Mouse (Mus musculus) CH12.LX (cell line): ENCODE results near the gene Ccl17. TPM values are rescaled to one million over a fixed set of nuclear protein-coding genes. Genes with fewer than 3 reads are reported as not detected.

Experiments
- DNase-seq: peaks from one replicate; pipeline ENCODE4 v3.0.0-alpha.2; 2013; ENCODE audit errors: extremely low read depth
- H3K27ac ChIP-seq: 2 replicates; pipeline ENCODE4 v1.5.1; 2012; ENCODE audit warnings: low read depth, mild to moderate bottlenecking, control low read depth, moderate library complexity; ENCODE audit not compliant: insufficient read depth
- H3K27me3 ChIP-seq: replicated peaks from 2 replicates; pipeline ENCODE3; 2012; ENCODE audit warnings: inconsistent platforms
- H3K36me3 ChIP-seq, 2 experiments: replicated peaks in 1 of 2; 2 replicates each; pipeline versions ENCODE3 to v1.6.1; 2012; ENCODE audit warnings: inconsistent platforms in 1 of 2, low read length in 1 of 2, mild to moderate bottlenecking in 1 of 2, mixed read lengths in 1 of 2, moderate library complexity in 1 of 2; ENCODE audit not compliant: control insufficient read depth in 1 of 2, insufficient read depth in 1 of 2
- H3K4me1 ChIP-seq, 2 experiments: 2 replicates each; pipeline ENCODE4 v1.6.1; 2012; ENCODE audit warnings: inconsistent platforms in 1 of 2, moderate library complexity in 1 of 2; ENCODE audit not compliant: insufficient read depth in 2 of 2, control insufficient read depth in 1 of 2
- H3K4me2 ChIP-seq: 2 replicates; pipeline ENCODE4 v1.6.1; 2012; ENCODE audit warnings: low read depth, mild to moderate bottlenecking, control low read depth; ENCODE audit not compliant: poor library complexity, insufficient read depth, severe bottlenecking
- H3K4me3 ChIP-seq, 3 experiments: fragments of 150-350 bp in 1 of 3; sonication (generic) in 1 of 3; replicated peaks in 1 of 3; 2 replicates each; pipeline versions ENCODE3 to v1.5.1; 2011 to 2012; ENCODE audit warnings: low read depth in 2 of 3, low read length in 2 of 3, mild to moderate bottlenecking in 2 of 3, moderate library complexity in 2 of 3, control low read depth in 1 of 3, improper control_type of control experiment in 1 of 3, inconsistent platforms in 1 of 3, mixed read lengths in 1 of 3; ENCODE audit not compliant: poor library complexity in 1 of 3
- H3K79me2 ChIP-seq: replicated peaks from 2 replicates; pipeline ENCODE4 v1.6.1; 2012; ENCODE audit warnings: mild to moderate bottlenecking, moderate library complexity; ENCODE audit not compliant: control insufficient read depth, poor library complexity, insufficient read depth, severe bottlenecking; ENCODE audit errors: extremely low read depth
- H3K9ac ChIP-seq: 2 replicates; pipeline ENCODE4 v1.6.1; 2012; ENCODE audit warnings: low read depth, mild to moderate bottlenecking, control low read depth, moderate library complexity; ENCODE audit not compliant: insufficient read depth
- H3K9me3 ChIP-seq: replicated peaks from 2 replicates; pipeline ENCODE3; 2012; ENCODE audit warnings: low read length, inconsistent platforms, mixed read lengths
- BHLHE40 ChIP-seq: IDR thresholded peaks from 2 replicates; pipeline ENCODE4 v1.6.1; 2011; ENCODE audit warnings: mild to moderate bottlenecking, low read depth, low read length, improper control_type of control experiment
- CHD1 ChIP-seq: IDR thresholded peaks from 2 replicates; pipeline ENCODE4 v1.6.1; 2012; ENCODE audit warnings: low read depth, low read length, improper control_type of control experiment, inconsistent platforms
- CHD2 ChIP-seq: IDR thresholded peaks from 2 replicates; pipeline ENCODE4 v1.6.1; 2011; ENCODE audit warnings: low read length, improper control_type of control experiment
- CTCF ChIP-seq, 2 experiments: IDR thresholded peaks in 1 of 2; conservative IDR thresholded peaks in 1 of 2; 2 replicates each; pipeline ENCODE4 v1.5.1; 2011 to 2012; ENCODE audit warnings: low read depth in 2 of 2, low read length in 2 of 2, improper control_type of control experiment in 1 of 2, inconsistent platforms in 1 of 2, mild to moderate bottlenecking in 1 of 2, moderate library complexity in 1 of 2
- E2F4 ChIP-seq: IDR thresholded peaks from 2 replicates; pipeline ENCODE4 v1.6.1; 2011; ENCODE audit warnings: low read depth, low read length, improper control_type of control experiment; ENCODE audit not compliant: insufficient replicate concordance
- EP300 ChIP-seq: IDR thresholded peaks from 2 replicates; pipeline ENCODE4 v1.6.1; 2011; ENCODE audit warnings: low read length, improper control_type of control experiment
- GABPA ChIP-seq: IDR thresholded peaks from 2 replicates; pipeline ENCODE4 v1.6.1; 2012; ENCODE audit warnings: low read depth, low read length, improper control_type of control experiment, inconsistent platforms; ENCODE audit not compliant: insufficient replicate concordance
- HCFC1 ChIP-seq: IDR thresholded peaks from 2 replicates; pipeline ENCODE4 v1.6.1; 2012; ENCODE audit warnings: low read depth, mild to moderate bottlenecking, inconsistent platforms, low read length, improper control_type of control experiment
- JUND ChIP-seq: conservative IDR thresholded peaks from 2 replicates; pipeline ENCODE4 v1.6.1; 2011; ENCODE audit warnings: low read depth, low read length, improper control_type of control experiment
- KAT2A ChIP-seq: IDR thresholded peaks from 2 replicates; pipeline ENCODE4 v1.6.1; 2012; ENCODE audit warnings: low read length, improper control_type of control experiment, inconsistent platforms; ENCODE audit not compliant: insufficient replicate concordance
- MAFK ChIP-seq: IDR thresholded peaks from 2 replicates; pipeline ENCODE4 v1.6.1; 2011; ENCODE audit warnings: low read length, improper control_type of control experiment; ENCODE audit not compliant: insufficient replicate concordance
- MAZ ChIP-seq: IDR thresholded peaks from 2 replicates; pipeline ENCODE4 v1.6.1; 2012; ENCODE audit warnings: low read depth, mild to moderate bottlenecking, inconsistent platforms, low read length, improper control_type of control experiment, moderate library complexity
- MEF2A ChIP-seq: IDR thresholded peaks from 2 replicates; pipeline ENCODE4 v1.6.1; 2014; ENCODE audit warnings: low read depth, mild to moderate bottlenecking, inconsistent platforms, low read length, improper control_type of control experiment, borderline replicate concordance
- MXI1 ChIP-seq: IDR thresholded peaks from 2 replicates; pipeline ENCODE4 v1.6.1; 2011; ENCODE audit warnings: mild to moderate bottlenecking, low read depth, low read length, improper control_type of control experiment
- MYC ChIP-seq: IDR thresholded peaks from 2 replicates; pipeline ENCODE4 v1.6.1; 2011; ENCODE audit warnings: low read depth, mild to moderate bottlenecking, improper control_type of control experiment, low read length
- NELFE ChIP-seq: IDR thresholded peaks from 2 replicates; pipeline ENCODE4 v1.6.1; 2011; ENCODE audit warnings: low read depth, low read length, improper control_type of control experiment
- NRF1 ChIP-seq: IDR thresholded peaks from 2 replicates; pipeline ENCODE4 v1.6.1; 2014; ENCODE audit warnings: low read depth, mild to moderate bottlenecking, inconsistent platforms, low read length, improper control_type of control experiment, moderate library complexity
- PAX5 ChIP-seq: IDR thresholded peaks from 2 replicates; pipeline ENCODE4 v1.6.1; 2012; ENCODE audit warnings: low read length, inconsistent platforms, mixed read lengths
- POLR2A ChIP-seq: IDR thresholded peaks from 2 replicates; pipeline ENCODE4 v1.6.1; 2011; ENCODE audit warnings: low read depth, mild to moderate bottlenecking, improper control_type of control experiment, low read length
- POLR2AphosphoS2 ChIP-seq: IDR thresholded peaks from 2 replicates; pipeline ENCODE4 v1.6.1; 2011; ENCODE audit warnings: low read depth, low read length, improper control_type of control experiment
- RAD21 ChIP-seq: IDR thresholded peaks from 2 replicates; pipeline ENCODE4 v1.6.1; 2011; ENCODE audit warnings: low read depth, mild to moderate bottlenecking, low read length, improper control_type of control experiment, moderate library complexity
- RCOR1 ChIP-seq: conservative IDR thresholded peaks from 2 replicates; pipeline ENCODE4 v1.6.1; 2012; ENCODE audit warnings: low read depth, mild to moderate bottlenecking, inconsistent platforms, low read length, improper control_type of control experiment
- SIN3A ChIP-seq: IDR thresholded peaks from 2 replicates; pipeline ENCODE4 v1.6.1; 2012; ENCODE audit warnings: low read length, improper control_type of control experiment, inconsistent platforms
- TCF12 ChIP-seq: IDR thresholded peaks from 2 replicates; pipeline ENCODE4 v1.6.1; 2014; ENCODE audit warnings: low read depth, mild to moderate bottlenecking, inconsistent platforms, low read length, improper control_type of control experiment
- USF1 ChIP-seq: IDR thresholded peaks from 2 replicates; pipeline ENCODE4 v1.6.1; 2014; ENCODE audit warnings: low read depth, mild to moderate bottlenecking, inconsistent platforms, low read length, improper control_type of control experiment
- ZC3H11A ChIP-seq: IDR thresholded peaks from 2 replicates; pipeline ENCODE4 v1.6.1; 2012; ENCODE audit warnings: low read depth, mild to moderate bottlenecking, inconsistent platforms, low read length, improper control_type of control experiment
- ZKSCAN1 ChIP-seq: IDR thresholded peaks from 2 replicates; pipeline ENCODE4 v1.6.1; 2012; ENCODE audit warnings: low read depth, inconsistent platforms, low read length, improper control_type of control experiment, borderline replicate concordance
- ZNF384 ChIP-seq: IDR thresholded peaks from 2 replicates; pipeline ENCODE4 v1.6.1; 2012; ENCODE audit warnings: low read depth, low read length, improper control_type of control experiment, inconsistent platforms
- dilution Hi-C: fragments of 300-500 bp; cut with MboI; formaldehyde crosslinking; loops from 2 replicates; pipeline ENCODE4 v1.14.3; 2020; ENCODE audit warnings: low sequenced_read_pairs; ENCODE audit not compliant: extremely low pct_unique_long_range_greater_than_20kb, extremely low pct_ligation_motif_present
- in situ Hi-C: fragments of 300-500 bp; cut with MboI; formaldehyde crosslinking; loops from 3 replicates; pipeline ENCODE4 v1.14.3; 2019; ENCODE audit warnings: low sequenced_read_pairs, low pct_ligation_motif_present, low pct_unique_long_range_greater_than_20kb, mixed read lengths
- polyA plus RNA-seq: library from polyadenylated mRNA; unstranded; fragments of >175 nt; gene quantifications from 2 replicates; pipeline ENCODE4 v1.2.1, GENCODE M21; 2012; ENCODE audit warnings: low read depth; ENCODE audit not compliant: insufficient read length
- total RNA-seq, 2 experiments: library from RNA; depleted of rRNA; stranded (reverse); fragments of 300-350 nt in 1 of 2; fragments of >200 nt in 1 of 2; gene quantifications; 2 replicates each; pipeline ENCODE4 v1.2.3; 2012 to 2014

The Ccl17 gene
- total and polyA plus RNA-seq, 3 experiments, result 1.3 to 2.6 (median 2.1) TPM

DNA sequence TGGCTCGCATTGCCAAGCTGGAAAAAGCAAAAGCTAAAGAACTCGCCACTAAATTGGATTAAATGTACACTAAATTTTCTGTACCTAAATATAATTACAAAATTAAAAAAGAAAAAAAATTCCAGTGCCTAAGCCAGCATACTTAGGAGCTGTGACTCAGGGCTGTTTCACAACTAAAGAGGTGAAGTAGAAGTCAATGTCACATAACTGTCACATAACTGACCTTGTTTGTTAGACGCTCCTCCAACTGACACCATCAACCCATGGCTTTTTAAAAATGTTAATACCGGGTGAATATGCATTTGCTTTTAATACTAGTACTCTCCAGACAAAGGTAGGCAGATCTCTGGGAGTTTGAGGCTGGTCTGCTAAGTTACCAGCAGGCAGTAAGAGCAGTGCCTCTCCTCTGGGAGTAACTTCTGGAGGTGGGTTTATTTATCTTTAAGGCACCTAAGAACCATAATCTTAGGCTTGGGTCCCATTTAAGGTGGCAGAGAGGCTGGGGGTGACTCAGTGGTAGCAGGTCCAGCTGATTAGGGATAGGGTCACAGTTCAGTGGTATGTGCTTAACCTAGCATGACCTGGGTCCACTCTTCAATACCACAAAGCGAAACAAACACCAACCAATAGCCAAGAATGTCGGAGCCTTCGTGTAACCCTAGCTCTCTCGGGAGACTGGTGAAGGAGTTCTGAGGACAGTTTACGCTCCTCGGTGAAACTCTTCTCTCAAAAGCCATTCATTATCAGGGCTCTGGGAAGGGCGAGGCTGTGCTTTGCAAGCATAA is 26.4 kb downstream of the Ccl17 start:
- H3K27ac ChIP-seq, result no peak overlapping the region
- DNase-seq, result no peak
- no peaks in the 10 kb centered on the region for H3K9me3 ChIP-seq

DNA sequence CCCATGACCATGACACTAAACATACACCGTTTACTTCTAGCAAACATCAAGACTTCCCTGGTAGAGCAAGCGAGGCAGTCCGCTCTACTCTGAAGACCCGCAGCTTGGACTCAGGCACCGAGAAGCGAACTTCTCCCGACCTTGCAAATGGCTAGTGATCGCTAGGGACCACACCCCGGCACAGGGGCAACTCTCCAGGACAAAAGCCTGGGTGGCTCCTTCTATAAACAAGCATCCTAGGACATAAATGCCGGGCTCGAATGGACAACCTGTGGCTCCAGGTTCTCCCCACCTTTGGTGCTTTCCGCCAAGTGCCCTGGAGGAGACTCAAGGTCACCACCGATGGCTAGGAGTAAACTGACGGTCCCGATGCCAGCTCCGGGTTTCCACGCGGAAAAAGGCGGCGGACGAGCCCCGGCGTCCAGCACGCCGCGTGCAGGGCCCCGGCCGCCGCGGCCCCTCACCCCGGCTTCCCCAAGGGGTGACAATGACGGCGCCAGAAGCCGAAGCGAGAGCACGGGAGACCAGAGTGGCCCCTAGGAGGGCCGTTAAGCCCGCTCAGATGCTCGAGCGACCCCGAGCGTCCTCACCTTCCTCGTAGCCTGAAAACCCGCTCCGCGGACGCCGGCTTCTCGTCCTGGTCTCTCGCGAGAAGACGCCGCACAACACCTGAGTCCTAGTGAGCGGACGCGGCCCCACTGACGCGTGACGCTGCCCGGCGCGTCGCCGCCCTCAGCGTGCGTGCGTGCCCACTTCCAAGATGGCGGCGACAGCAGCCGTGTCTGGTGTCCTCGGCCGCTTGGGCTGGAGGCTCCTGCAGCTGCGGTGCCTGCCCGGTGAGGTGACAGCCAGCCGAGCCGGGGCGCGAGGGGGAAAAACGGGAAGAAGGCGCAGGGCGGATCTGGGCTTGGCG is 27.7 kb downstream of the Ccl17 start, which contains the start of the genes Coq9 and Ciapin1:
TSS of gene Coq9 (plus strand) at position 660 of the 913 bp plus-strand sequence.
TSS of gene Ciapin1 (minus strand) at position 697 of the 913 bp plus-strand sequence.
- peaks cover 4 to 19% of the 10 kb centered on the region in 2 experiments for H3K36me3 ChIP-seq
- H3K4me2 ChIP-seq, result peak within 1 kb of the TSS; percentile 64
- peaks cover 33% of the 10 kb centered on the region for H3K79me2 ChIP-seq
- in situ Hi-C loops, result no loop called here
- peaks cover 0 to 22% of the 10 kb centered on the region in 2 experiments; a peak in 2 of 4 replicates for H3K4me1 ChIP-seq
- peak within 1 kb of the TSS; percentile 82 to 96 (median 94) for H3K4me3 ChIP-seq
- DNase-seq, result peak; percentile 95
- H3K27ac ChIP-seq, result peak within 1 kb of the TSS; percentile 65
- dilution Hi-C loops, result no loop called here
- no peaks in the 10 kb centered on the region for H3K9me3 ChIP-seq
- H3K9ac ChIP-seq, result peak within 1 kb of the TSS; percentile 93
- no peaks in the 10 kb centered on the region for H3K27me3 ChIP-seq
- TF ChIP-seq POLR2AphosphoS2 (peak; percentile 91), HCFC1 (peak; percentile 91), USF1 (no peak), EP300 (no peak), MEF2A (no peak), ZC3H11A (no peak), RCOR1 (no peak), CTCF (conservative IDR thresholded peaks at IDR 0.05 in 1 of 2, IDR thresholded peaks at IDR 0.05 in 1 of 2; ENCODE audit: low read depth in 2 of 2, low read length in 2 of 2) (no peak), GABPA (no peak; the same call in 1 of the 2 replicates), NRF1 (peak; percentile 66), KAT2A (peak; percentile 86; the same call in 1 of the 2 replicates), SIN3A (peak; percentile 70; the same call in 1 of the 2 replicates), CHD2 (peak; percentile 99), CHD1 (no peak), ZKSCAN1 (no peak), JUND (no peak), E2F4 (no peak), PAX5 (no peak), POLR2A (peak; percentile 95), BHLHE40 (peak; percentile 44; the same call in 1 of the 2 replicates), MYC (0 out of 2 replicates have a peak, but pooled peaks have one; percentile 31), MAZ (no peak), NELFE (peak; percentile 91), RAD21 (no peak), TCF12 (peak; percentile 96), MXI1 (peak; percentile 34), MAFK (no peak), ZNF384 (no peak)

More for the DNA sequence above, 26.4 kb downstream of the Ccl17 start:
- Histone ChIP-seq H3K27me3 (no peaks in the 10 kb centered on the region), H3K4me3 (peak overlapping the region; percentile 16 to 96 (median 93)), H3K4me1 (peaks cover 0 to 27% of the 10 kb centered on the region in 2 experiments; a peak in 2 of 4 replicates), H3K36me3 (peaks cover 9 to 20% of the 10 kb centered on the region in 2 experiments), H3K79me2 (peaks cover 38% of the 10 kb centered on the region), H3K4me2 (peak overlapping the region; percentile 64), H3K9ac (peak overlapping the region; percentile 86)
- dilution Hi-C loops, result no loop called here
- in situ Hi-C loops, result no loop called here
- TF ChIP-seq TCF12 (no peak), MAFK (no peak), CHD2 (no peak)
